Mouse (Mus musculus) hindbrain, embryonic 11.5 days (tissue): ENCODE measurements around the gene Cdh23. TPM values are rescaled to one million over a fixed set of nuclear protein-coding genes. Genes with fewer than 3 reads are reported as not detected.

Source experiments
- ATAC-seq: fragments of 200-750 bp; cut with Nextera tagmentation; 2 replicates; pipeline ENCODE4 v1.8.0; 2017; ENCODE audit warnings: mild to moderate bottlenecking, moderate TSS enrichment, moderate library complexity; ENCODE audit not compliant: low FRiP score
- DNase-seq: peaks from one replicate; pipeline ENCODE4 v3.0.0-alpha.2; 2015; ENCODE audit warnings: low spot score
- H3K27ac ChIP-seq: fragments of 300-500 bp; sonication (generic); 2 replicates; pipeline ENCODE4 v1.5.1; 2014; ENCODE audit warnings: mild to moderate bottlenecking, low read depth, low read length
- H3K27me3 ChIP-seq: fragments of 300-500 bp; sonication (generic); 2 replicates; pipeline ENCODE4 v1.6.1; 2014; ENCODE audit warnings: mild to moderate bottlenecking, low read length, moderate library complexity, mixed read lengths; ENCODE audit not compliant: control insufficient read depth, insufficient read depth
- H3K36me3 ChIP-seq: fragments of 300-500 bp; sonication (generic); 2 replicates; pipeline ENCODE4 v1.6.1; 2014; ENCODE audit warnings: mild to moderate bottlenecking, low read length, moderate library complexity, mixed read lengths; ENCODE audit not compliant: control insufficient read depth, insufficient read depth
- H3K4me1 ChIP-seq: fragments of 300-500 bp; sonication (generic); replicated peaks from 2 replicates; pipeline ENCODE4 v1.6.1; 2014; ENCODE audit warnings: low read length, mixed read lengths; ENCODE audit not compliant: control insufficient read depth, insufficient read depth
- H3K4me2 ChIP-seq: fragments of 300-500 bp; sonication (generic); replicated peaks from 2 replicates; pipeline ENCODE4 v1.6.1; 2014; ENCODE audit warnings: mild to moderate bottlenecking, low read depth, low read length
- H3K4me3 ChIP-seq: fragments of 300-500 bp; sonication (generic); 2 replicates; pipeline ENCODE4 v1.5.1; 2014; ENCODE audit warnings: low read depth, low read length
- H3K9ac ChIP-seq: fragments of 300-500 bp; sonication (generic); 2 replicates; pipeline ENCODE4 v1.6.1; 2014; ENCODE audit warnings: low read depth, low read length
- H3K9me3 ChIP-seq: fragments of 300-500 bp; sonication (generic); 2 replicates; pipeline ENCODE4 v1.6.1; 2016; ENCODE audit warnings: low read length; ENCODE audit not compliant: control insufficient read depth
- WGBS: fragments of 180-500 bp; shearing (Covaris S2); extraction: QIAGEN DNeasy Blood & Tissue Kit; methylation state at CpG from one replicate; pipeline ENCODE4 v1.1.7; 2014; 5-methylcytosine and 5-hydroxymethylcytosine counted together
- polyA plus RNA-seq: library from polyadenylated mRNA; unstranded; fragments of >200 nt; fragmentation: Nextera tagmentation; extraction: Ambion mirVana; gene quantifications from 2 replicates; pipeline ENCODE4 v1.2.1, GENCODE M21; 2014

The Cdh23 gene
- polyA plus RNA-seq, 1 experiment from 2014 or later = 1.6 TPM

- ATAC-seq (no peak), DNase-seq (no peak)
- H3K27me3 ChIP-seq = peaks cover under 1% of the 10 kb centered on the region; the same call in 1 of the 2 replicates
- WGBS = 48% methylated on average over 7 of the region's 7 CpGs
- H3K9ac ChIP-seq = no peak overlapping the region
- no peak overlapping the region for H3K4me3 ChIP-seq
- 0 out of 2 replicates have a peak, but pooled peaks cover 3% of the 10 kb centered on the region for H3K4me1 ChIP-seq
- H3K9me3 ChIP-seq = no peaks in the 10 kb centered on the region
- no peaks in the 10 kb centered on the region for H3K36me3 ChIP-seq
- H3K4me2 ChIP-seq = no peak overlapping the region
- no peak overlapping the region for H3K27ac ChIP-seq
Measured at GRCm38 (mm10) chr10:60590241-60590640, 106.0 kb downstream of the Cdh23 start.

- Histone ChIP-seq H3K36me3 (no peaks in the 10 kb centered on the region), H3K4me3 (no peak overlapping the region), H3K4me1 (no peaks in the 10 kb centered on the region), H3K27ac (no peak overlapping the region), H3K9ac (no peak overlapping the region), H3K9me3 (no peaks in the 10 kb centered on the region), H3K27me3 (peaks cover 14% of the 10 kb centered on the region; the same call in 1 of the 2 replicates), H3K4me2 (no peak overlapping the region)
- WGBS = 65% methylated on average over 6 of the region's 6 CpGs
- ATAC-seq (no peak), DNase-seq (no peak)
Measured at GRCm38 (mm10) chr10:60585691-60586090, 110.6 kb downstream of the Cdh23 start.

- H3K27me3 ChIP-seq = peaks cover 14% of the 10 kb centered on the region; the same call in 1 of the 2 replicates
- no peaks in the 10 kb centered on the region for H3K9me3 ChIP-seq
- H3K4me2 ChIP-seq = no peak overlapping the region
- peaks cover 2% of the 10 kb centered on the region; the same call in 1 of the 2 replicates for H3K4me1 ChIP-seq
- no peak for ATAC-seq
- WGBS = 42% methylated on average over 15 of the region's 15 CpGs
- no peak overlapping the region for H3K9ac ChIP-seq
- DNase-seq = peak; percentile 45
- H3K27ac ChIP-seq = no peak overlapping the region
- no peaks in the 10 kb centered on the region for H3K36me3 ChIP-seq
- H3K4me3 ChIP-seq = no peak overlapping the region
Measured at GRCm38 (mm10) chr10:60582956-60583355, 113.3 kb downstream of the Cdh23 start.

- Histone ChIP-seq H3K27ac (no peak overlapping the region), H3K4me1 (peaks cover 2% of the 10 kb centered on the region; the same call in 1 of the 2 replicates), H3K9me3 (no peaks in the 10 kb centered on the region), H3K27me3 (peaks cover 14% of the 10 kb centered on the region; the same call in 1 of the 2 replicates), H3K9ac (no peak overlapping the region), H3K4me2 (no peak overlapping the region), H3K4me3 (no peak overlapping the region), H3K36me3 (no peaks in the 10 kb centered on the region)
- 58% methylated on average over 15 of the region's 15 CpGs for WGBS
- no peak for ATAC-seq
- no peak for DNase-seq
Measured at GRCm38 (mm10) chr10:60580666-60581065, 115.6 kb downstream of the Cdh23 start.

GRCm38 (mm10) chr10:60578738-60579538, 117.4 kb downstream of the Cdh23 start:
- ATAC-seq = peak; percentile 35; the same call in 1 of the 2 replicates
- Histone ChIP-seq H3K27me3 (peaks cover 5% of the 10 kb centered on the region; the same call in 1 of the 2 replicates), H3K36me3 (no peaks in the 10 kb centered on the region), H3K27ac (no peak overlapping the region), H3K4me1 (peaks cover 2% of the 10 kb centered on the region; the same call in 1 of the 2 replicates), H3K9me3 (no peaks in the 10 kb centered on the region), H3K9ac (no peak overlapping the region), H3K4me3 (no peak overlapping the region), H3K4me2 (no peak overlapping the region)
- WGBS = 49% methylated on average over 12 of the region's 12 CpGs
- peak; percentile 13 for DNase-seq

GRCm38 (mm10) chr10:60577920-60578737, 118.2 kb downstream of the Cdh23 start:
- DNase-seq (no peak), ATAC-seq (no peak)
- Histone ChIP-seq H3K4me3 (no peak overlapping the region), H3K9ac (no peak overlapping the region), H3K4me2 (no peak overlapping the region), H3K9me3 (no peaks in the 10 kb centered on the region), H3K4me1 (peaks cover 2% of the 10 kb centered on the region; the same call in 1 of the 2 replicates), H3K27ac (no peak overlapping the region), H3K36me3 (no peaks in the 10 kb centered on the region), H3K27me3 (peaks cover 5% of the 10 kb centered on the region; the same call in 1 of the 2 replicates)
- 83% methylated on average over 12 of the region's 12 CpGs for WGBS

GRCm38 (mm10) chr10:60577125-60577919, 119.0 kb downstream of the Cdh23 start:
- no peak overlapping the region for H3K4me2 ChIP-seq
- no peaks in the 10 kb centered on the region for H3K9me3 ChIP-seq
- no peaks in the 10 kb centered on the region for H3K36me3 ChIP-seq
- no peak overlapping the region for H3K9ac ChIP-seq
- 78% methylated on average over 13 of the region's 13 CpGs for WGBS
- peaks cover 5% of the 10 kb centered on the region; the same call in 1 of the 2 replicates for H3K27me3 ChIP-seq
- H3K4me3 ChIP-seq = no peak overlapping the region
- ATAC-seq (no peak), DNase-seq (no peak)
- H3K4me1 ChIP-seq = peaks cover 2% of the 10 kb centered on the region; the same call in 1 of the 2 replicates
- no peak overlapping the region for H3K27ac ChIP-seq

GRCm38 (mm10) chr10:60574851-60575250, 121.4 kb downstream of the Cdh23 start:
- DNase-seq (no peak), ATAC-seq (no peak)
- no peak overlapping the region for H3K4me3 ChIP-seq
- H3K4me1 ChIP-seq = peaks cover 2% of the 10 kb centered on the region; the same call in 1 of the 2 replicates
- H3K9ac ChIP-seq = no peak overlapping the region
- H3K27ac ChIP-seq = no peak overlapping the region
- WGBS = 91% methylated on average over 3 of the region's 3 CpGs
- no peaks in the 10 kb centered on the region for H3K36me3 ChIP-seq
- H3K9me3 ChIP-seq = no peaks in the 10 kb centered on the region
- no peaks in the 10 kb centered on the region for H3K27me3 ChIP-seq
- H3K4me2 ChIP-seq = no peak overlapping the region
